Mouse (Mus musculus) heart, postnatal 14 days (tissue): ENCODE measurements around the gene 4932438A13Rik. TPM values are rescaled to one million over a fixed set of nuclear protein-coding genes. Genes with fewer than 3 reads are reported as not detected.

ENCODE experiments used
- DNase-seq, 2 experiments: peaks; one replicate each; pipeline ENCODE4 v3.0.0; 2021 to 2022
- intact Hi-C: fragments of 180-260 bp; cut with DNase I; formaldehyde crosslinking; loops from one replicate; pipeline ENCODE4 v1.15.1; 2025
- total RNA-seq, 2 experiments: library from RNA; stranded (reverse); gene quantifications; 2 replicates each; pipeline ENCODE4 v1.2.3; 2021

The 4932438A13Rik gene
- total RNA-seq, 2 experiments from 2014 or later: 42.1 to 44.2 TPM

DNA sequence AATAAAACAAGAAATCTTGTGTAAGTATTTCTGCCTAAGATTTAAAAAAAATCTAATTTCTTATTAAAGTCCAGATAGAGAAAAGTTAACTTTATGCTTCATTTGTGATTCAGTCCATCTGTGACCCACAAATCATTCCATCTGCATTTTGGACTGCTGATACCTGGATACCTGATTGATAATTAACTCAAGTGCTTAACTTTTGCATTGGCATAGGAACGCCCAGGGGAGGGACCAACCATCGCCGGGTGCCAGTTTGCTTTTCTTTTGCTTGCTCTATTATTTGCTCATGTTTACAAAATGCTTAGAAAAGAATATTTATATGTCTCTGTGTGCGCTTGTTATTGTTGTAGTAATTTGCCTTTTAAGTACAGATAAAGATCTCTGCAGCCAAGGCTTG is 1.6 kb downstream of the 4932438A13Rik start:
- DNase-seq: no peak
- intact Hi-C loops: loop anchor here (10.0 kb wide), 1 partner anchor 340 kb away; no protein-coding TSS in a partner anchor

DNA sequence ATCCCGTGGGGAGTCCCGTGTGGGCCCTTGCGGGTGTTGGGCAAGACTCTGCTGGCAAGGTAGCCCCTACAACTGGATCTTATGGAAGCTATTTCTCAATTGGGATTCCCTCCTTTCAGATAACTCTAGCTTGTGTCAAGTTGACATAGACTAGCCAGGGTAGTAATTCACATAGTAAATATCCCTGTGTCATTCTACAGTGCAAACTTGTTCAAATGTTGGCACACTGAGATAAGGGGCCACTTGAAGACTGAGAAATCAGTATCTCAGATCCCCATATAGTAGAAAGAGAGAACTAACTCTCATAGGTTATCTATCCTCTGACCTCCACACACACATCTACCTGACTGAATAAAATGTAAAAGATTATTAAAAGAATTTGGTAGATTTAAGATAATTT is 42.5 kb downstream of the 4932438A13Rik start:
- intact Hi-C loops: no loop called here
- no peak for DNase-seq

DNA sequence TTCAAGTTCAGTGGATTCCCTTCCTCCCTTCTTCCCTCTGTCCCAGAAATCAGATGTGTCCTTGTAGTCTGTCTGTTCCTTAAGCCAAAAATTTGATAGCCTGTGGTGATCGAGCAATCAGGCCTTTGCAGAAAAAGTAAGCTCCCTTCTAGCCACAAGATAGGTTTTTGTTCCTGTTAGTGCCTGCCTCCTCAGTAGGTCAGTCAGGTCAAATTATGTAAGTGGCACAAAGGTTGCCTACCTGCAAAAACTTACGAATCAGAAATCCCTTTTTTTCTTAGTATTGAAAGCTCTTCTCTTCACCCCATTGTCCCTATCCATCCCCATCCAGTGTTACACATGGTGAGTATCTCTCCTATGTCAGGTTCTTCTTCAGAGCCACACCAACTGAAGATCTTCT is 54.9 kb downstream of the 4932438A13Rik start:
- DNase-seq: no peak
- intact Hi-C loops: no loop called here

- intact Hi-C loops: no loop called here
- no peak for DNase-seq
Measured at GRCm38 (mm10) chr3:36918322-36918721, 55.4 kb downstream of the 4932438A13Rik start.

GRCm38 (mm10) chr3:36941572-36941971 is 78.7 kb downstream of the 4932438A13Rik start:
- intact Hi-C loops: no loop called here
- DNase-seq: no peak

GRCm38 (mm10) chr3:36942108-36942507 is 79.2 kb downstream of the 4932438A13Rik start:
- peak in 1 of 2 experiments; percentile 11 for DNase-seq

GRCm38 (mm10) chr3:36943706-36944105 is 80.8 kb downstream of the 4932438A13Rik start:
- DNase-seq: no peak
- intact Hi-C loops: no loop called here

More at GRCm38 (mm10) chr3:36942108-36942507, 79.2 kb downstream of the 4932438A13Rik start:
- intact Hi-C loops: no loop called here

GRCm38 (mm10) chr3:37037979-37038378 is 175.1 kb downstream of the 4932438A13Rik start:
- intact Hi-C loops: no loop called here

GRCm38 (mm10) chr3:37039811-37040210 is 176.9 kb downstream of the 4932438A13Rik start:
- intact Hi-C loops: no loop called here

More at GRCm38 (mm10) chr3:37037979-37038378, 175.1 kb downstream of the 4932438A13Rik start:
- DNase-seq: no peak

DNA sequence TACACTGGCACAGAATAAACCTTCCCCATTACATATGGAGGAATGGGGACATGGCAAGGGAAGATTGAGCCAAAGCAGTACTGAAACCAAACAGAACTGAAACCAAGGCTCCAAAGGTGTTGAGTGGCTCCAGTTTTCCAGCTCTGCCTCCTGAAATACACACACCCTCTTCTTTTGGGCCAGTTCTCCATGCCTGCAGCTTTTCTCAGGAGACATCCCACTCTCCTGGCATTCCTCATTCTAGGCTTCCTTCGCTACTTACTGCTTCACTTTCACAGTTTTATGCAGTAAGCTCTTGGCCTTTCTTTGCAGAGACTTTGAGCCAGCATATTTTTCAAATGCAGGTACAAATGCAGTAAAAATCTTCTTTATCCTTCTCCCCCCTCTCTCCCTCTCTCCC is 188.6 kb downstream of the 4932438A13Rik start:
- intact Hi-C loops: no loop called here
- no peak for DNase-seq

More at GRCm38 (mm10) chr3:37039811-37040210, 176.9 kb downstream of the 4932438A13Rik start:
- DNase-seq: peak in 1 of 2 experiments; percentile 8

- DNase-seq: no peak
- intact Hi-C loops: no loop called here
Measured at GRCm38 (mm10) chr3:37063406-37063805, 200.5 kb downstream of the 4932438A13Rik start, which contains the start of gene Adad1. Gene Adad1, plus strand, starts transcription at chr3:37063527.

DNA sequence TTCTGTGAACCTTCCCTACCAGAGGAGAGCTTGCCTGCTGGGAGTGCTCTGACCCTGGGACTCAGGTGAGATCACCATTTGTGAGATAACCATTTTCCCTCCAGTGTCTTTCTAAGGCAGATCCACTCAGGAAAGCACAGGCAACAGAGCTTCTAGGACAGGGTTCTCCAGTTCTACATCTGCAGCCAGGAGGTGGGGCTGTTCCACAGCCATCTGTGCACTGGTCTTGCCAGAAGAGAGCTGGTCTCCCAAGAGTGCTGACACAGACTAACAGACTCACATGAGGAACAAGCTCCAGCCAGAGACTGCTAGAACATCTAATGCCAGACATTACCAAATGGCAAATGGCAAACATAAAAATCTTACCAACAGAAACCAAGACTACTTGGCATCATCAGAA is 210.3 kb downstream of the 4932438A13Rik start:
- intact Hi-C loops: loop anchor here (1.0 kb wide), 1 partner anchor 131 kb away; no protein-coding TSS in a partner anchor

DNA sequence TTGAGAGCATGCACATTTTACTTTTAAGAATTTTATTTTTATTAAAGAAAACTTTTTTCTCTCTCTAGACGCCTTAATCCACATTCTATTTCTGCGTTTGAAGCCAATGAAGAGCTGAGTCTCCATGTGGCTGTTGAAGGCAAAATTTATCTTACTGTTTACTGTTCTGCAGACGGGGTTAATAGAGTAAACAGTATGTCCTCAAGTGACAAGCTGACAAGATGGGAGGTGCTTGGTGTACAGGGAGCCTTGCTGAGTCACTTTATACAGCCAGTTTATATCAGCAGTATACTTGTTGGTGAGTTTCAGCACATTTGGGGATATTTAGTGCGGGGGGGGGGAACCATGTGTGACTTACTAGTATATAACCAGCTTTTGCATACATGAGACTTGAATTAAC is 222.0 kb downstream of the 4932438A13Rik start:
- intact Hi-C loops: no loop called here
- no peak for DNase-seq

More for the DNA sequence above, 210.3 kb downstream of the 4932438A13Rik start:
- DNase-seq: peak; percentile 63 to 71

DNA sequence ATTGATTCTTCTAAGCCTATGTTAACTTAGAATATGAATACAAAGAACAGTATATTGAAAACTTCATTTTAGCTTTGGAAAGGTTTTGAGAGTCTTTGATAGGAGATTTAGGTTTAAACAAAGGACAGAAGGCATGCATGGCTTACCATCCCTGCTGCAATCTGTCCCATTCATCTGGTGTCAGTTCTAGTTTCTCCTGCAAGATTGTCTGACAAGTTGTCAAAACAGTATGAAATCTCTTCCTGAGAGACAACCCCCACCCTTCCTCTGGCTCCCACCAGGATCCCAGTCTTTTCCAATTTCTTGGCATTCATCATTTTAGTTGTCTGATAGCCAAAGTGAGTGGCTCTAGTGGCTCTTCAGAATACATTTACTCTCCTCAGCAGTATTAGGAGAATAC is 227.8 kb downstream of the 4932438A13Rik start:
- DNase-seq: no peak
- intact Hi-C loops: no loop called here

Other genes with a start within 250 kb of the 4932438A13Rik start
- gene Bbs7, start 249.6 kb upstream of the 4932438A13Rik start, total RNA-seq: 1 to 10 TPM; 5.3 to 7.2 TPM
- 1 to 10 TPM; 7.5 to 8.9 TPM for gene Trpc3, start 172.9 kb upstream of the 4932438A13Rik start, total RNA-seq
- not detected for gene Adad1, start 200.4 kb downstream of the 4932438A13Rik start, total RNA-seq